Mouse (Mus musculus) T-helper 17 cell (primary cell): ENCODE results near the gene Bpifa6.

Experiments used
- in situ Hi-C, 2 experiments: fragments of 300-600 bp; cut with MboI, MseI; formaldehyde crosslinking; loops; 1 replicate in 1 of 2; 2 replicates in 1 of 2; pipeline ENCODE4 v1.15.1; 2025; ENCODE audit warnings: high pct_unique_total_duplicates in 2 of 2

Gene Bpifa6

DNA sequence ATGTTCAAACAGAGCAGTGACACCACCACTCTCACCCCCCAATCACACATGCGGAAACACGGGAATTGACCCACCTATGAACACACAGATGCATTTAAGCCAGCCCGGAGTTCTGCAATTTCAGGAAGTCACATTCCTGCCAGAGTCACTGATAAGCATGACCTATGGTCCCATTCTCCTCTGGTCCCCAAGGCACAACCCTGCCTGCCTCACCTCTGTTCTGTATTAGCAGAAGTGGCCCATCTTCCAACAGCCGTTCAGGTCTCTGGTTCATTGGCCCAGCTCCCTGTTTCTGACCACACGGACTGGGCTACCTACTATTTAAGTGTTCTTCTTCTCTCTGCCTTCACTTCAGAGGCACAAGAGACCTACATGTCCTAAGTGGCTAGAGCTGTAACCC is at the start of gene Bpifa6:
Gene Bpifa6, plus strand, starts transcription at position 364 of the 400 bp plus-strand sequence.
- in situ Hi-C loops, result no loop called here

GRCm38 (mm10) chr2:153929871-153930413 is 44.8 kb upstream of the Bpifa6 start:
- in situ Hi-C loops, result loop anchor here (5.0 to 25.0 kb wide), 3 partner anchors 128 to 1768 kb away; partner anchors contain the start of gene Dnmt3c (in 1 of the 2)

- in situ Hi-C loops, result loop anchor here in 1 of 2 experiments (25.0 kb wide), 1 partner anchor 1769 kb away; no protein-coding TSS in a partner anchor
These were observed 43.6 kb upstream of the Bpifa6 start for GRCm38 (mm10) chr2:153931125-153931524.

- in situ Hi-C loops, result loop anchor here in 1 of 2 experiments (25.0 kb wide), 1 partner anchor 1771 kb away; no protein-coding TSS in a partner anchor
These were observed 41.4 kb upstream of the Bpifa6 start for GRCm38 (mm10) chr2:153933311-153933710.

- in situ Hi-C loops, result loop anchor here in 1 of 2 experiments (25.0 kb wide), 1 partner anchor 1773 kb away; no protein-coding TSS in a partner anchor
These were observed 39.4 kb upstream of the Bpifa6 start for GRCm38 (mm10) chr2:153935348-153935747.

- in situ Hi-C loops, result loop anchor here in 1 of 2 experiments (25.0 kb wide), 1 partner anchor 1776 kb away; no protein-coding TSS in a partner anchor
These were observed 36.9 kb upstream of the Bpifa6 start, which contains the start of gene Bpifb4 for GRCm38 (mm10) chr2:153937843-153938242. Gene Bpifb4, plus strand, starts transcription at chr2:153938212.

DNA sequence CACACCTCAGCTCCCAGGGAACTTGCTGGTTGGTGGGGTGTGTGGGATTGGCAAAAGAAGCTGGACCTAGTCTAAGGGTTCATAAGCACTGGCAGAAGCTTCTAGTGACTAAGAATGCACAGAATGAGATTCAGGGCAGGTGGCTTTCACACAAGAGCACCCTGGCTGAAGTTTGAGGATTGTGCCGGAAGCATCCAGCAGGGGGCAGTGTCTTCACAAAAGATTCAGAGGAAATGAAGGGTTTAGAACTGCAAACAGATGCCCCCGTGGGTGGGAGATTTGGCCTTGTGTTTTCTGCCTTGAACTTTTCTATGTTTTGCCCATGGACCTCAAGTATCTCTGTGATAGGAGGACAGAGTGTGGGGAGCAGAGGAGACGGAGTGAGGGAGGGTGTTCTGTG is 31.2 kb upstream of the Bpifa6 start:
- in situ Hi-C loops, result loop anchor here in 1 of 2 experiments (25.0 kb wide), 1 partner anchor 1781 kb away; no protein-coding TSS in a partner anchor

DNA sequence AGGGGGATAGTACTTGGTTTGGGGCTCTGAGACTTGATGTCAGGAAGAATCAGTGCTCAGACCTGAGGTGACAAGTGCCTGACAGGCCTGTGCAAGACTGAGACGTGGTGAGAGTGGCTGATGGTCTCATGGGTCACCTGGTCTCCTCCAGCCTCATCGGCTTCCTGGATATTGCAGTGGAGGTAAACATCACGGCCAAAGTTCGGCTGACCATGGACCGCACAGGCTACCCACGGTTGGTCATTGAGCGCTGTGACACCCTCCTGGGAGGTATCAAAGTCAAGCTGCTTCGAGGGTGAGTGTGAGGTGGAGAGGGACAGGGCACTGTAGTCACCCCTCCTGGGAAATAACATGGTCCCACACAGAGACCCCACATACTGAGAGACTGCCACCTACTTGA is 30.2 kb upstream of the Bpifa6 start:
- in situ Hi-C loops, result loop anchor here in 1 of 2 experiments (25.0 kb wide), 1 partner anchor 1782 kb away; no protein-coding TSS in a partner anchor

- in situ Hi-C loops, result loop anchor here in 1 of 2 experiments (10.0 kb wide), 2 partner anchors 1122 to 1148 kb away; partner anchors contain the start of gene Ahcy
These were observed 21.8 kb upstream of the Bpifa6 start for GRCm38 (mm10) chr2:153952897-153953296.

- in situ Hi-C loops, result loop anchor here in 1 of 2 experiments (10.0 kb wide), 2 partner anchors 1121 to 1149 kb away; partner anchors contain the start of gene Ahcy
These were observed 20.9 kb upstream of the Bpifa6 start for GRCm38 (mm10) chr2:153953836-153954235.

DNA sequence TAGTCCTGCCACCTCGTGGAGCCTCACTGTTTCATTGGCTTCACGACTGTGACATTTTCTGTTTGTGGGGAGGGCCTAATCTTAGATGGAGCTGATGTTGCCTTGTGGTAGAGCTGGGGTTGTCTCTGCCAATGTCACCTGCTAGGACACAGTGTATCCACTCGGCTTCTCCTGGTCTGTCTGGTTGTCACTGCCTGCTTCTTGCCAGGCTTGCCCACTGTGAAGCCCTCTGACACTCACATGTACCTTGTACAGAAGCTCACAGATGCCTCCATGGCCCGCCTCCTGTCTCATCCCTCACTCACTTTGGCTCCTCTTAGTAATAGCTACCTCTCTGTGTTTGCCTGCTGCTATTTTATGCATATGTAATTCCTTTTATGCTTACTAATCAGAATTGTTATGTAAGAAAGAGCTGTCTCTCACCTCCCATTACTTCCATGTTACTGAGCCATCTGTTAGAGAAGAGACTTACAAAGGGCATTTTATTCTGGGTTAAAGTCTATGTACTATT is 11.9 kb upstream of the Bpifa6 start:
- in situ Hi-C loops, result no loop called here

- in situ Hi-C loops, result no loop called here
These were observed 11.4 kb upstream of the Bpifa6 start for GRCm38 (mm10) chr2:153963334-153963733.

GRCm38 (mm10) chr2:153970221-153970620 is 4.5 kb upstream of the Bpifa6 start:
- in situ Hi-C loops, result no loop called here

DNA sequence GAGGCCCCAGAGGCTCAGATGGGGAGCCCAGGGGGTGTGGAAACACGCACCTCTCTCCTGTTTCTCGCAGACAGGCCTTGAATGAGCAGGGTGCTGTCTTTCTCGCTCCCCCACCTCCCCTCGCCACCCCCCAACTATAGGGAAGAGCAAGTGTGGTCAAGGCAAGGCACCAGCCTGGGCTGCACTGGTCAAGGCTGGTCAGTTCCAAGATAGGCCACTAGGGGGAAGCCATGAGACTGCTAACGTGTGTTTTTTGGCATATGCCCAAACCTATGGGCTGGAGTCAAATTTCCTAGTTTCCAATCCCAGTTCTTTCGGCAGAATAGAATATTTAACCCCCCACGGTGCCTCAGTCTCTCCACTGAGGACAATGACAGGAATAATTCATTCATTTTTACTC is 21.0 kb downstream of the Bpifa6 start:
- in situ Hi-C loops, result no loop called here

- in situ Hi-C loops, result no loop called here
These were observed 25.8 kb downstream of the Bpifa6 start for GRCm38 (mm10) chr2:154000501-154000900.

DNA sequence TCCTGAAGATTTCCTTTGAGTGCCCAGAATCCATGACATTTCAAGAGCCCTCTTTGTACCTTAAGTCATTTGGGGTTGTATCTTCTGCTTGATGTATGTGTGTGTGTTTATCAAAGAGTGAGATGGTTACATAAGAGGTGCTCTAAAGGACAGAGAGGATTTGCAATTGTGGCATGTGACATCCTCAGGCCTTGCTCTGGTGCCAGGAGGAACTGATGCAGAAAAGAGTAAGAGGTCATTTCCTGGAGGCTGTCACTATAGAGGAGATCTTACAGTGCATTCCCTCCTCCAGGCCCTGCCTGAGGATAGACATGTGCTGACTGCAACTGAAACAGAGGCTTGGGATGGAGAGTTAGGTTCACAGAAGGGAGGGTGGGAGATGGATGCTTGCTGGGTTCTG is 26.3 kb downstream of the Bpifa6 start:
- in situ Hi-C loops, result no loop called here

- in situ Hi-C loops, result no loop called here
These were observed 29.7 kb downstream of the Bpifa6 start for GRCm38 (mm10) chr2:154004456-154004855.

DNA sequence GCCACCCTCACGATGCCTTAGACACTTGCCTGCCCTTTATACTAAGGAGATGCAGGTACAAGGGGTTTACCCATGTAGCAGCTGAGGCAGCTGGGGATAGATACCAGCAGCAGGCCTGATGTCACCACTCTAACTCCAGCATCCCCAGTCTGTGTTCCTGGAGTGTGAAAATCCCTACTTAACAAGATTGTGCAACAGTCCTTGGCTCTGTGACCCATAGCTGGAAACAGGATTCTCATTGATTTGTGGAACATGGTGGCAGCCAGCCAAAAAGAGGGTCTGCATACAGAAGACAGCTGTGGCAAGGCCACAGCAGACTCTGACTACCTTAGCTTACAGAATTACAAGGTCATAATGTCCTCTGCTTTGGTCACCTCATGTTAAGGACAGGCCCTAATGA is 30.3 kb downstream of the Bpifa6 start:
- in situ Hi-C loops, result no loop called here

GRCm38 (mm10) chr2:154005734-154006133 is 31.0 kb downstream of the Bpifa6 start:
- in situ Hi-C loops, result no loop called here

GRCm38 (mm10) chr2:154006331-154006730 is 31.6 kb downstream of the Bpifa6 start:
- in situ Hi-C loops, result no loop called here

DNA sequence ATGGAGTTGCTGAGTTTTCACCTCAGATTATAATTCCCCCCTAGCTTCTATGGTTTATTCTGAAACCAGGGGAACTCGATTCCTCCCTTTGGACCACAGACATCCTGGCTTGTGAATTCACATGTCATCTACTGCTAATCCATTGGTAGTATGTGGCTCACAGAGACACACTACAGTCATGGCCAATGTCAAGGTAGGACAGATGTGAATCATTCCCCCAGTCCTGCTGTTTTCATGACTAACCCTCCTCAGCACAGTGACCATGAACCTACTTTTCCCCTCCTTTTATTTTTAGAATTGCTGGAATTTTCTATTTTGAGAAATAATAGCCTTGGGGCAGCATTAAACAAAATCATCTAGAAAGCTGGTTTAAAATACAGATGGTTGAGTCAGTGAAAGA is 32.6 kb downstream of the Bpifa6 start:
- in situ Hi-C loops, result no loop called here

DNA sequence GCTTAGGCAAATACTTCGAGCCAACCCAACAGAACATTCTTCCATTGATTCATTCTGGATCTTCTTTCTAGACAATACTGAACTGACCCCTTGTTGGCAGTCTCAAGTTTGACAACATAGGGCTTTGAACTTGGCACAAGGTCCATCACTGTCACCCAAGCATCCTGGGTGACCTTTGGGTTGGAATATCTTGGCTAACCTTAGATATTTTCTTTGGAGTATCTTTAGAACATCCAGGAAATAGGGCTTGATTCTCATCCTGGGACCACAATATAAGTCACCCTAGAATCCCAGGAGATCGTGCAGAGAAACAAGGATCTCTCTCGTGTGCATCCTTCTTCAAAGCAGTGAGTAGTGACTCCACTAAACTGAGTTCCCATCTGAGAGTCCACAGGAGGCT is 33.2 kb downstream of the Bpifa6 start, which contains the start of gene Bpifa2:
Gene Bpifa2, plus strand, starts transcription at position 301 of the 400 bp plus-strand sequence.
- in situ Hi-C loops, result no loop called here

DNA sequence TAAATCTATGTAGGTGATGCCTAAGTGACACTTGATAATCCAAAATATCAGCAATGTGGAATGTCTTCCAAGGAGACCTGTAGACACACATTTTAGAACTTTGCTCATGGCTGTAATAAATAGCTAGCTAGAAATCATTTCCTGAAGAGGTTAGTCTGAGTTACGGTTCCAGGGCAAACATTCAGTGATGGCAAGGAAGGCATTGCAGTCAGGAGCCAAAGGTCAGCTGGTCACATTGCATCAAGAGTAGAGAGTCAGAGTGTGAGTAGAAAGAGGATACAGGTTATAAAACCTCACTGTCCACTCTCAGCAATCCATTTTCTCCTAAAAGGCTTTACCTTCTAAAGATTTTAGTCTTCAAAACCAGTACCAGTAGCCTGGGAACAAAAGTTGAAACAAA is 43.2 kb downstream of the Bpifa6 start:
- in situ Hi-C loops, result no loop called here
